Mouse (Mus musculus) embryonic facial prominence, embryonic 14.5 days (tissue): ENCODE results near the gene Clpb. TPM values are rescaled to one million over a fixed set of nuclear protein-coding genes. Genes with fewer than 3 reads are reported as not detected.

ENCODE experiments used
- ATAC-seq: fragments of 200-750 bp; cut with Nextera tagmentation; 2 replicates; pipeline ENCODE4 v1.8.0; 2017; ENCODE audit warnings: low read depth, moderate number of reproducible peaks, moderate TSS enrichment
- DNase-seq: peaks from one replicate; pipeline ENCODE4 v3.0.0-alpha.2; 2015; ENCODE audit warnings: low spot score
- H3K27ac ChIP-seq: fragments of 300-500 bp; sonication (generic); replicated peaks from 2 replicates; pipeline ENCODE4 v1.5.1; 2014; ENCODE audit warnings: low read depth, mild to moderate bottlenecking, low read length, moderate library complexity
- H3K27me3 ChIP-seq: fragments of 300-500 bp; sonication (generic); replicated peaks from 2 replicates; pipeline ENCODE4 v1.6.1; 2014; ENCODE audit warnings: low read length; ENCODE audit not compliant: control insufficient read depth, insufficient read depth
- H3K36me3 ChIP-seq: fragments of 300-500 bp; sonication (generic); 2 replicates; pipeline ENCODE4 v1.6.1; 2014; ENCODE audit warnings: low read length, mixed read lengths; ENCODE audit not compliant: control insufficient read depth, insufficient read depth
- H3K4me1 ChIP-seq: fragments of 300-500 bp; sonication (generic); 2 replicates; pipeline ENCODE4 v1.6.1; 2014; ENCODE audit warnings: antibody characterized with exemption, low read length; ENCODE audit not compliant: control insufficient read depth, insufficient read depth
- H3K4me2 ChIP-seq: fragments of 300-500 bp; sonication (generic); 2 replicates; pipeline ENCODE4 v1.6.1; 2014; ENCODE audit warnings: low read depth, mild to moderate bottlenecking, low read length, moderate library complexity, mixed read lengths
- H3K4me3 ChIP-seq: fragments of 300-500 bp; sonication (generic); 2 replicates; pipeline ENCODE4 v1.5.1; 2014; ENCODE audit warnings: low read depth, mild to moderate bottlenecking, low read length
- H3K9ac ChIP-seq: fragments of 300-500 bp; sonication (generic); 2 replicates; pipeline ENCODE4 v1.6.1; 2014; ENCODE audit warnings: low read depth, mild to moderate bottlenecking, low read length, moderate library complexity, mixed read lengths
- H3K9me3 ChIP-seq: fragments of 300-500 bp; sonication (generic); 2 replicates; pipeline ENCODE4 v1.6.1; 2016; ENCODE audit warnings: low read length; ENCODE audit not compliant: control insufficient read depth
- WGBS: fragments of 180-500 bp; shearing (Covaris S2); extraction: QIAGEN DNeasy Blood & Tissue Kit; methylation state at CpG from one replicate; pipeline ENCODE4 v1.1.7; 2014; 5-methylcytosine and 5-hydroxymethylcytosine counted together
- polyA plus RNA-seq: library from polyadenylated mRNA; unstranded; fragments of >200 nt; fragmentation: Nextera tagmentation; extraction: Ambion mirVana; gene quantifications from 2 replicates; pipeline ENCODE4 v1.2.1, GENCODE M21; 2014

Clpb gene
- polyA plus RNA-seq, 1 experiment from 2014 or later = 37.5 TPM

DNA sequence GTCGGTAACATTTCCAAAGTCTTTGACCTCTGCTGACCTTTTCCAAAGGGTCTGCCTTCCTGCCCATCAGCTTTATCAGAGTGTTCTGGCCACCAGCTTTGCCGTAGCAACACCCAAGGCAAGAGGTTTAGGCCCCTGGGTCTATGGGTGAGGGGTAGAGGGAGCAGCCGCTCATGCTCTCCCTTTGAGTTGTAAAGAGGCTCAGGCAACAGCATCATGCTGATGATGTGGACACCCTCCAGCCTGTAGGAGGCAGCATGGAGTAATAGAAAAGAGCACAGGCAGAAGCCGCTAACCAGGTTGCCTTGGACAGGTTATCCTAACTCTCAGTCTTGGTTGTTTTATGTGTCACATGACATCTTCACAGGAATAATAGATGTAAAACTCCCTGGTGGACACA is 61.6 kb downstream of the Clpb start:
- Histone ChIP-seq H3K27ac (no peak overlapping the region), H3K9me3 (no peaks in the 10 kb centered on the region), H3K9ac (no peak overlapping the region), H3K36me3 (no peaks in the 10 kb centered on the region), H3K4me2 (no peak overlapping the region), H3K4me1 (no peaks in the 10 kb centered on the region), H3K27me3 (no peaks in the 10 kb centered on the region), H3K4me3 (no peak overlapping the region)
- DNase-seq (peak; percentile 29), ATAC-seq (peak; percentile 22; the same call in 1 of the 2 replicates)
- 40% methylated on average over 4 of the region's 4 CpGs for WGBS

DNA sequence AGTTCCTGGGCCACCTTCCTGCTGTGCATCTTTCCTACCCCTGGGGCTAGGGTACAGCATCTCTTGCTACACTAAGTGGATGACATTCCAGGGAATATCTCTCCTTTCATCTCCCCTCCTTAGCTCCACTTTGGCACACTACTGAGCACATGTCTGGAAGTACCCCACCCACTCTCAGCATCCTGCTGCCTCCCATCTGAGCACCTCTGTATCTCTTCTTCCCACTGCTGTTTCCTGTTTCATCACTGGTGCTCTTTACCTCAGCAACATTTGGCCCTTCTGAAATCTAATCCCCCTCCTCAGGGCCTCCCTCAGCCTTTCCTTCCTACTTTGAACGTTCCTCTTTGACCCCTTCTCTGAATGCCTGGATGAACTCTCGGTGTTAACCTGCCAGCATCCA is 63.5 kb downstream of the Clpb start:
- Histone ChIP-seq H3K4me3 (no peak overlapping the region), H3K36me3 (no peaks in the 10 kb centered on the region), H3K4me1 (no peaks in the 10 kb centered on the region), H3K4me2 (no peak overlapping the region), H3K9ac (no peak overlapping the region), H3K27ac (no peak overlapping the region), H3K27me3 (no peaks in the 10 kb centered on the region), H3K9me3 (no peaks in the 10 kb centered on the region)
- no peak for ATAC-seq
- DNase-seq = no peak
- 7% methylated on average over 2 of the region's 2 CpGs for WGBS

DNA sequence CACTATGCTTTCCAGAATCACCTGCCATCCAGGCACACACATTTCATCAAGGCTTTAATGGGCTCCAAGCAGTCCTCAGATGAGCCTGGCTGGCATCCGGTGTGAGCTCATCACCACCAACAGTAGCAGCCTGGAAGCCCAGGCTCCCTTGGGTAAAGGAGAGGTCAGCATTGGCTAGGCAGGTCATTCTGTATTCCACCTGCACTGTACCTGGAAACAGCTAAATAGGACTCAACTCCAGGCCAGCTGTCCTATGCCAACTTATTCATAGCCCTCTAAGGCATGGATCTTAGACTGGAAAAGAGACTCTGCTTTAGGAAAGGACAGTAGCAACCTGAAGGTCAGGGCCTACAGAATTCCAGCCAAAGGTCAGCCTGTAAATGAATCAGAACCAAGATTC is 68.7 kb downstream of the Clpb start:
- Histone ChIP-seq H3K9me3 (no peaks in the 10 kb centered on the region), H3K27ac (no peak overlapping the region), H3K9ac (no peak overlapping the region), H3K4me3 (no peak overlapping the region), H3K4me1 (no peaks in the 10 kb centered on the region), H3K4me2 (no peak overlapping the region), H3K27me3 (no peaks in the 10 kb centered on the region), H3K36me3 (no peaks in the 10 kb centered on the region)
- WGBS = 75% methylated on average over 1 of the region's 1 CpGs
- no peak for DNase-seq
- no peak for ATAC-seq

DNA sequence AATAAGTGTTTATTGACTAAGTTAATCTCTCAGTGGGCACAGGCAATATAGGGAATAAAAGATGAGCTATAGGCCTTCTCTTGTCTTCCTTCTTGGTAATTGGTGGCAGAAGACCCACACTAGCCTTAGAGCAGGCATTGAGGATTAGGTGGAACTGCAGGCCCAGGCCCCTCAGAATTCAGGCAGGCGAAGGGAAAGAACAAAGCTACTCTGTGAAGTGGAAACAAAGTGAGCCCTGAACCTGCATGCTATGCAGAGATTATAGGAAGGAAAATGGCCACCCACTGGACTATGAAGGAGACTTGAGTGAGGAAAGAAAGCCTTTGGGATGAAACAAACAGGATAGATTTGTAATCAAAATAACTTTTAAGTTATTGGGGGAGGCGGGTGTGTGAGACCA is 69.6 kb downstream of the Clpb start:
- no peak for ATAC-seq
- Histone ChIP-seq H3K9ac (no peak overlapping the region), H3K4me1 (no peaks in the 10 kb centered on the region), H3K9me3 (no peaks in the 10 kb centered on the region), H3K27me3 (no peaks in the 10 kb centered on the region), H3K27ac (no peak overlapping the region), H3K36me3 (no peaks in the 10 kb centered on the region), H3K4me2 (no peak overlapping the region), H3K4me3 (no peak overlapping the region)
- 78% methylated on average over 2 of the region's 2 CpGs for WGBS
- no peak for DNase-seq

DNA sequence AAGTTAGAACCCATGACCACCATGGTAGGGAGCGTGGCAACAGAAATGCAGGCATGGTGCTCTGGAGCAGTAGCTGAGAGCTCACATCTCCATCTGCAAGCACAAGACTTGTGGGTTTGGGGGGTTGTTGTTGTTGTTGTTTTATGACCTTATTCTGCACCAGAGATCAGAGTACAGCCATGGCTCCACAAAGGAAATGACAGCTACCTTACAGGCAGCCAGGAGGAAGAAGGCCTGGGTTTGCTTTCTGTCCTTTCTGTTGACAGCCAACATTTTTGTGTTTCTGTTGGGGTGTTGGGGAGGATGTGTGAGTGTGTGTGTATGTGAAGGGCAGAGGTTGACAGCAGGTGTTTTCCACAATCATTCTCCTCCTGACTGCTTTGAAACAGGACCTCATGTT is 71.9 kb downstream of the Clpb start:
- H3K9ac ChIP-seq = no peak overlapping the region
- ATAC-seq (no peak), DNase-seq (no peak)
- H3K27me3 ChIP-seq = no peaks in the 10 kb centered on the region
- 0 out of 2 replicates have a peak, but pooled peaks cover 6% of the 10 kb centered on the region for H3K4me1 ChIP-seq
- H3K27ac ChIP-seq = no peak overlapping the region
- no peak overlapping the region for H3K4me2 ChIP-seq
- 100% methylated on average over 1 of the region's 1 CpGs for WGBS
- no peaks in the 10 kb centered on the region for H3K36me3 ChIP-seq
- no peaks in the 10 kb centered on the region for H3K9me3 ChIP-seq
- H3K4me3 ChIP-seq = no peak overlapping the region

DNA sequence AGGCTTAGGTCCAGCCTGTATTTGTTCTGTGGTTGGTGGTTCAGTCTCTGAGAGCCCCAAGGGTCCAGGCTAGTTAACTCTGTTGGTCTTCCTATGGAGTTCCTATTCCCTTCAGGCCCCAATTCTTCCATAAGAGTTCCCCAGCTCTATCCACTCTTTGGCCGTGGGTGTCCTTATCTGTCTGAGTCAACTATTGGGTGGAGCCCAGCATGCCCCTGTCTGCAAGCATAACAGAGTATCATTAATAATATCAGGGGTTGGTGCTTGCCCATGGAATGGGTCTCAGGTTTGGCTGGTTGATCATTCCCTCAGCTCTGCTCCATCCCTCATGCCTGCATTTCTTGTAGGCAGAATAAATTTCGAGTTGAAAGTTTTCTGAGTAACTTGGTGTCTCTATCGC is 74.3 kb downstream of the Clpb start:
- ATAC-seq = no peak
- DNase-seq = no peak
- H3K27me3 ChIP-seq = no peaks in the 10 kb centered on the region
- H3K9ac ChIP-seq = no peak overlapping the region
- H3K36me3 ChIP-seq = no peaks in the 10 kb centered on the region
- no peaks in the 10 kb centered on the region for H3K9me3 ChIP-seq
- 79% methylated on average over 3 of the region's 3 CpGs for WGBS
- no peak overlapping the region for H3K4me2 ChIP-seq
- no peak overlapping the region for H3K27ac ChIP-seq
- peaks cover 6% of the 10 kb centered on the region; the same call in 1 of the 2 replicates for H3K4me1 ChIP-seq
- H3K4me3 ChIP-seq = no peak overlapping the region

DNA sequence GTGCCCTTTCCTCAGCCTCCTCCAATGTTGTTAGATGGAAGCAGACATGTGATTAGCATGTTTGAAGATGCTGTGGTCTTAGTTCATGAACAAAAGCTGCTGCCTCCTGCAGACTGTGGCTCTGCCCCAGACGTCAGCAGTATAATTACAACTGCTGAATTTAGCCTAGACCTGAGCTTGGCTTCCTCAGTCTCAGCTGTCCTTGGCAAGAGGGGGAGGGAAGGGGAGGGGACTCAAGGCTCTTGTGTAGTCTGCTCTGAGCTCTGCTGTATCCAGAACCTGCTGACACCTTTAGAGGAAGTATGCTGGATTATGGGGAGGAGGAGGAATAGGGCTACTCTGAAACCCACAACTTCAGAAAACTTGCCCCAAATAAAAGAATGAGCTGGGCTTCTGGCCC is 76.2 kb downstream of the Clpb start:
- ATAC-seq (peak; percentile 71), DNase-seq (peak; percentile 46)
- H3K4me3 ChIP-seq = no peak overlapping the region

DNA sequence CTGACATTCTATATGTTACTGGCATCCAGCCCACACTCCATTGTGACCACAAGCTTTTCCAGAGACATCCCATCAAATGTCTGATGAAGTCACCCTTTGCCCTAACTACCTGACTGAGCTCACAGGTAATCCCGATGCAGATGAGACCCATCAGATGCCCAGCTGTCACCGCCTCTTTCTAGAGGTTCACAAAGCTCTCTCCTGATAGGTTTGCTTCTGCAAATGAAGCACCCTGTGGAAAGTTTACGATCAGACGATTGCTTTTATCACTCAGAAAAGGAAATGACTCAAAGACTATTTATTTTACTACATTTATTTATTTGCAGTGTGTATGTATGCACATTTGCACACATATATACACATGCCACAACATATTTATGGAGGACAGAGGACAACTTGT is 80.1 kb downstream of the Clpb start:
- Histone ChIP-seq H3K4me2 (no peak overlapping the region), H3K4me3 (no peak overlapping the region), H3K9ac (no peak overlapping the region), H3K27me3 (no peaks in the 10 kb centered on the region), H3K9me3 (no peaks in the 10 kb centered on the region), H3K4me1 (peaks cover 18% of the 10 kb centered on the region; the same call in 1 of the 2 replicates), H3K36me3 (no peaks in the 10 kb centered on the region), H3K27ac (no peak overlapping the region)
- WGBS = 71% methylated on average over 4 of the region's 4 CpGs
- ATAC-seq (no peak), DNase-seq (no peak)

More for the DNA sequence above, 76.2 kb downstream of the Clpb start:
- Histone ChIP-seq H3K27me3 (no peaks in the 10 kb centered on the region), H3K36me3 (no peaks in the 10 kb centered on the region), H3K4me1 (peaks cover 18% of the 10 kb centered on the region; the same call in 1 of the 2 replicates), H3K9ac (no peak overlapping the region), H3K27ac (no peak overlapping the region), H3K9me3 (no peaks in the 10 kb centered on the region), H3K4me2 (no peak overlapping the region)
- WGBS = 13% methylated on average over 1 of the region's 1 CpGs

DNA sequence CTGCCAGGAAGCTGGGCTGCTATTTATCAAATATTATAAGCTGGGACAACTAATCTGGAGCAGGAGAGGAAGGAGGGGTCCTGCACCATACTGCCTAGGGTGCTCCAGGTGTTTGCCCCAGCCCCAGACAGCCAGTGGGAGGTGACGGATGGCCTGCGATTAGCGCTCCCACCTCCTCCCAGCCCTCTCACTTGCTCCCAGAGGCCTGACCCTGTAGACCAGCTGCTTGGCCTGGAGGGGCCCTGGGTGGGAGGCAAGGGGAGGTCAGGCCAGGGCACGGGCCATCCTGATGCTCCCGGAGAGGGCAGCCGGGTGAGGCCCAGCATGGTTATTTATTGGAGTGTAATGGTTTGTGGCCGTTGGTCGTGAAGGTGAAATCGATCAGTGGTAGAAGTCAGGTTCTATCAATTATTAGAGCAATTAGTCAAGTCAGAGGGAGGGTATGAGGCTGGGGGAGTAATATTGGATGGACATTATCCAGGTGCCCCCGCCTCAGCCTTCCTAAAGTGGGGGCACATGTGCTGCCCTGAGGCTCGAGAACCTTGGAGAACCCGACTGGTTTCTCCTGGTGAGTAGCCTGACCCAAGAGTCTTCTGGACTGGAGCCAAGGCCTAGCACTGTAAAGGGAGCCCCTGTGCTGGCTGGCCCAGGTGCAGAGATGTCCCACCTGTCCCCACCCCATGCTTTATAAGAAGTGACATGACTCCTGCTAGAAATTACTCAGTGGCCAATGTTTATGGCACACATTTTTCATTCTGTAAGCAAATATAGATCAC is 83.3 kb downstream of the Clpb start:
- ATAC-seq (no peak), DNase-seq (no peak)
- no peak overlapping the region for H3K4me3 ChIP-seq
- no peak overlapping the region for H3K9ac ChIP-seq
- H3K36me3 ChIP-seq = no peaks in the 10 kb centered on the region
- WGBS = 72% methylated on average over 12 of the region's 12 CpGs
- H3K4me2 ChIP-seq = no peak overlapping the region
- no peaks in the 10 kb centered on the region for H3K9me3 ChIP-seq
- H3K4me1 ChIP-seq = peaks cover 12% of the 10 kb centered on the region; the same call in 1 of the 2 replicates
- no peak overlapping the region for H3K27ac ChIP-seq
- no peaks in the 10 kb centered on the region for H3K27me3 ChIP-seq
